Mouse (Mus musculus): ENCODE measurements around the gene Cadps. TPM values are rescaled to one million over a fixed set of nuclear protein-coding genes. Genes with fewer than 3 reads are reported as not detected.

Gene Cadps
- total RNA-seq, 1 experiment from 2014 or later, result not detected

GRCm38 (mm10) chr14:12388806-12389436, 434.0 kb downstream of the Cadps start:
- ATAC-seq (replicated peaks in 1 of 2; ENCODE audit: insufficient read depth in 1 of 2, low FRiP score in 2 of 2, low TSS enrichment in 1 of 2, low read depth in 1 of 2, poor library complexity in 2 of 2, severe bottlenecking in 2 of 2), result no peak

- no peak for ATAC-seq (replicated peaks in 1 of 2; ENCODE audit: insufficient read depth in 1 of 2, low FRiP score in 2 of 2, low TSS enrichment in 1 of 2, low read depth in 1 of 2, poor library complexity in 2 of 2, severe bottlenecking in 2 of 2)
Observed at GRCm38 (mm10) chr14:12388192-12388795, 434.6 kb downstream of the Cadps start.

GRCm38 (mm10) chr14:12387176-12387575, 435.7 kb downstream of the Cadps start:
- ATAC-seq (replicated peaks in 1 of 2; ENCODE audit: insufficient read depth in 1 of 2, low FRiP score in 2 of 2, low TSS enrichment in 1 of 2, low read depth in 1 of 2, poor library complexity in 2 of 2, severe bottlenecking in 2 of 2), result no peak

GRCm38 (mm10) chr14:12377883-12378282, 445.0 kb downstream of the Cadps start:
- no peak for ATAC-seq (replicated peaks in 1 of 2; ENCODE audit: insufficient read depth in 1 of 2, low FRiP score in 2 of 2, low TSS enrichment in 1 of 2, low read depth in 1 of 2, poor library complexity in 2 of 2, severe bottlenecking in 2 of 2)

- ATAC-seq (replicated peaks in 1 of 2; ENCODE audit: insufficient read depth in 1 of 2, low FRiP score in 2 of 2, low TSS enrichment in 1 of 2, low read depth in 1 of 2, poor library complexity in 2 of 2, severe bottlenecking in 2 of 2), result no peak
Observed at GRCm38 (mm10) chr14:12377289-12377688, 445.6 kb downstream of the Cadps start.

- ATAC-seq (replicated peaks in 1 of 2; ENCODE audit: insufficient read depth in 1 of 2, low FRiP score in 2 of 2, low TSS enrichment in 1 of 2, low read depth in 1 of 2, poor library complexity in 2 of 2, severe bottlenecking in 2 of 2), result no peak
Observed at GRCm38 (mm10) chr14:12375451-12375850, 447.4 kb downstream of the Cadps start.

GRCm38 (mm10) chr14:12350271-12350916, 472.5 kb downstream of the Cadps start:
- no peak for ATAC-seq (replicated peaks in 1 of 2; ENCODE audit: insufficient read depth in 1 of 2, low FRiP score in 2 of 2, low TSS enrichment in 1 of 2, low read depth in 1 of 2, poor library complexity in 2 of 2, severe bottlenecking in 2 of 2)

GRCm38 (mm10) chr14:12349334-12350090, 473.4 kb downstream of the Cadps start:
- no peak for ATAC-seq (replicated peaks in 1 of 2; ENCODE audit: insufficient read depth in 1 of 2, low FRiP score in 2 of 2, low TSS enrichment in 1 of 2, low read depth in 1 of 2, poor library complexity in 2 of 2, severe bottlenecking in 2 of 2)

GRCm38 (mm10) chr14:12348089-12348488, 474.8 kb downstream of the Cadps start, which contains the start of gene Fezf2:
Gene Fezf2 (minus strand): TSS chr14:12348189.
- ATAC-seq (replicated peaks in 1 of 2; ENCODE audit: insufficient read depth in 1 of 2, low FRiP score in 2 of 2, low TSS enrichment in 1 of 2, low read depth in 1 of 2, poor library complexity in 2 of 2, severe bottlenecking in 2 of 2), result no peak

GRCm38 (mm10) chr14:12346865-12347600, 475.8 kb downstream of the Cadps start:
- ATAC-seq (replicated peaks in 1 of 2; ENCODE audit: insufficient read depth in 1 of 2, low FRiP score in 2 of 2, low TSS enrichment in 1 of 2, low read depth in 1 of 2, poor library complexity in 2 of 2, severe bottlenecking in 2 of 2), result no peak

GRCm38 (mm10) chr14:12346011-12346864, 476.6 kb downstream of the Cadps start:
- ATAC-seq (replicated peaks in 1 of 2; ENCODE audit: insufficient read depth in 1 of 2, low FRiP score in 2 of 2, low TSS enrichment in 1 of 2, low read depth in 1 of 2, poor library complexity in 2 of 2, severe bottlenecking in 2 of 2), result no peak

- no peak for ATAC-seq (replicated peaks in 1 of 2; ENCODE audit: insufficient read depth in 1 of 2, low FRiP score in 2 of 2, low TSS enrichment in 1 of 2, low read depth in 1 of 2, poor library complexity in 2 of 2, severe bottlenecking in 2 of 2)
Observed at GRCm38 (mm10) chr14:12345241-12345921, 477.5 kb downstream of the Cadps start.

GRCm38 (mm10) chr14:12344746-12345240, 478.1 kb downstream of the Cadps start:
- ATAC-seq (replicated peaks in 1 of 2; ENCODE audit: insufficient read depth in 1 of 2, low FRiP score in 2 of 2, low TSS enrichment in 1 of 2, low read depth in 1 of 2, poor library complexity in 2 of 2, severe bottlenecking in 2 of 2), result no peak

- no peak for ATAC-seq (replicated peaks in 1 of 2; ENCODE audit: insufficient read depth in 1 of 2, low FRiP score in 2 of 2, low TSS enrichment in 1 of 2, low read depth in 1 of 2, poor library complexity in 2 of 2, severe bottlenecking in 2 of 2)
Observed at GRCm38 (mm10) chr14:12344061-12344745, 478.7 kb downstream of the Cadps start.

GRCm38 (mm10) chr14:12343451-12343941, 479.4 kb downstream of the Cadps start:
- ATAC-seq (replicated peaks in 1 of 2; ENCODE audit: insufficient read depth in 1 of 2, low FRiP score in 2 of 2, low TSS enrichment in 1 of 2, low read depth in 1 of 2, poor library complexity in 2 of 2, severe bottlenecking in 2 of 2), result no peak

All from hematopoietic stem cell, adult 5-6 weeks (primary cell).